Mouse (Mus musculus) small intestine, adult 2 months (tissue): ENCODE results near the gene Mid1.

Experiments
- CTCF ChIP-seq: fragments of 200-500 bp; IDR thresholded peaks from 2 replicates; pipeline ENCODE4 v1.5.1; 2012; ENCODE audit warnings: low read depth, mild to moderate bottlenecking, control low read depth, inconsistent platforms, low read length, moderate library complexity, mixed read lengths; ENCODE audit not compliant: insufficient replicate concordance, insufficient read length; ENCODE audit errors: extremely low read depth
- POLR2A ChIP-seq: fragments of 200-500 bp; IDR thresholded peaks from 2 replicates; pipeline ENCODE4 v1.6.1; 2012; ENCODE audit warnings: low read depth, mild to moderate bottlenecking, control low read depth, inconsistent platforms, low read length, moderate library complexity

- no peak for TF ChIP-seq POLR2A
- TF ChIP-seq CTCF = no peak
Measured at GRCm38 (mm10) chrX:169789702-169790101, 104.7 kb downstream of the Mid1 start.
